Mouse (Mus musculus) neural tube, embryonic 12.5 days (tissue): ENCODE measurements around the gene Rims4. TPM values are rescaled to one million over a fixed set of nuclear protein-coding genes. Genes with fewer than 3 reads are reported as not detected.

ENCODE experiments used
- ATAC-seq: fragments of 200-750 bp; cut with Nextera tagmentation; 2 replicates; pipeline ENCODE4 v1.8.0; 2017; ENCODE audit warnings: low read depth, mild to moderate bottlenecking, moderate TSS enrichment, moderate library complexity; ENCODE audit not compliant: low FRiP score
- H3K27ac ChIP-seq: fragments of 300-500 bp; sonication (generic); 2 replicates; pipeline ENCODE4 v1.5.1; 2016
- H3K27me3 ChIP-seq: fragments of 300-500 bp; sonication (generic); replicated peaks from 2 replicates; pipeline ENCODE4 v1.6.1; 2016; ENCODE audit warnings: mild to moderate bottlenecking
- H3K36me3 ChIP-seq: fragments of 300-500 bp; sonication (generic); 2 replicates; pipeline ENCODE4 v1.6.1; 2016; ENCODE audit warnings: mild to moderate bottlenecking
- H3K4me1 ChIP-seq: fragments of 300-500 bp; sonication (generic); 2 replicates; pipeline ENCODE4 v1.6.1; 2016
- H3K4me2 ChIP-seq: fragments of 300-500 bp; sonication (generic); replicated peaks from 2 replicates; pipeline ENCODE4 v1.6.1; 2016; ENCODE audit warnings: mild to moderate bottlenecking
- H3K4me3 ChIP-seq: fragments of 300-500 bp; sonication (generic); 2 replicates; pipeline ENCODE4 v1.5.1; 2016
- H3K9ac ChIP-seq: fragments of 300-500 bp; sonication (generic); 2 replicates; pipeline ENCODE4 v1.6.1; 2016; ENCODE audit warnings: mild to moderate bottlenecking
- H3K9me3 ChIP-seq: fragments of 300-500 bp; sonication (generic); 2 replicates; pipeline ENCODE4 v1.6.1; 2016; ENCODE audit warnings: mild to moderate bottlenecking
- WGBS: fragments of 180-500 bp; shearing (Covaris S2); methylation state at CpG from one replicate; pipeline ENCODE4 v1.1.7; 2016; 5-methylcytosine and 5-hydroxymethylcytosine counted together
- polyA plus RNA-seq: library from polyadenylated mRNA; unstranded; fragments of >200 nt; fragmentation: Nextera tagmentation; extraction: Ambion mirVana; gene quantifications from 2 replicates; pipeline ENCODE4 v1.2.1, GENCODE M21; 2016

The Rims4 gene
- polyA plus RNA-seq, 1 experiment from 2014 or later = 5.0 TPM

- 87% methylated on average over 4 of the region's 4 CpGs for WGBS
- Histone ChIP-seq H3K4me1 (no peaks in the 10 kb centered on the region), H3K4me2 (no peak overlapping the region), H3K36me3 (no peaks in the 10 kb centered on the region), H3K9ac (no peak overlapping the region), H3K4me3 (no peak overlapping the region), H3K27me3 (no peaks in the 10 kb centered on the region), H3K9me3 (no peaks in the 10 kb centered on the region), H3K27ac (no peak overlapping the region)
- no peak for ATAC-seq
Observed at GRCm38 (mm10) chr2:163904323-163904722, 14.2 kb downstream of the Rims4 start.

DNA sequence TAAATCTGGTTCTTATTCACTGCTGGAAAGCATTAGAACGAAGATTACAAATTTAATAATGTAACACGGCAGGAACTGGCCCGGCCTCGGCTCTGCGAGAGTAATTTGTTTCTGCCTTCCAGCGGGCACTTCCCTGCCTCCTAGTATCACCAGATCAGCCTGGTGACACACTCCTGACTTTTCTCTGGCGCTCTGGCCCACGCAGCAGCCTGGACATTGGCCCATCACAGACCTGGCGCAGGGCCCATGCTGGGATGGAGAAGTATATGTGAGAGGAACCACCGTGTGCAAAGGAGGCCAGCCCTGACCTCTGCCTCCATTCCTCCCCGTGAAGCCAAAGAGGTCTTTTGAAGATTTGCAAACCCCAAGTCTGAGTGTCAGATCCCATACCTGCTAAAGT is 15.0 kb downstream of the Rims4 start:
- Histone ChIP-seq H3K27me3 (no peaks in the 10 kb centered on the region), H3K4me3 (no peak overlapping the region), H3K4me2 (no peak overlapping the region), H3K27ac (no peak overlapping the region), H3K9ac (no peak overlapping the region), H3K9me3 (no peaks in the 10 kb centered on the region), H3K4me1 (no peaks in the 10 kb centered on the region), H3K36me3 (no peaks in the 10 kb centered on the region)
- no peak for ATAC-seq
- WGBS = 73% methylated on average over 11 of the region's 11 CpGs

GRCm38 (mm10) chr2:163902448-163902847 is 16.0 kb downstream of the Rims4 start:
- no peak for ATAC-seq
- Histone ChIP-seq H3K27me3 (no peaks in the 10 kb centered on the region), H3K36me3 (no peaks in the 10 kb centered on the region), H3K4me3 (no peak overlapping the region), H3K27ac (no peak overlapping the region), H3K4me1 (no peaks in the 10 kb centered on the region), H3K4me2 (no peak overlapping the region), H3K9me3 (no peaks in the 10 kb centered on the region), H3K9ac (no peak overlapping the region)
- WGBS = 80% methylated on average over 4 of the region's 4 CpGs

- no peak overlapping the region for H3K4me3 ChIP-seq
- no peak overlapping the region for H3K9ac ChIP-seq
- no peaks in the 10 kb centered on the region for H3K4me1 ChIP-seq
- H3K9me3 ChIP-seq = no peaks in the 10 kb centered on the region
- WGBS = 90% methylated on average over 7 of the region's 7 CpGs
- no peaks in the 10 kb centered on the region for H3K27me3 ChIP-seq
- no peak for ATAC-seq
- no peaks in the 10 kb centered on the region for H3K36me3 ChIP-seq
- no peak overlapping the region for H3K27ac ChIP-seq
- H3K4me2 ChIP-seq = no peak overlapping the region
Observed at GRCm38 (mm10) chr2:163901043-163901442, 17.4 kb downstream of the Rims4 start.

DNA sequence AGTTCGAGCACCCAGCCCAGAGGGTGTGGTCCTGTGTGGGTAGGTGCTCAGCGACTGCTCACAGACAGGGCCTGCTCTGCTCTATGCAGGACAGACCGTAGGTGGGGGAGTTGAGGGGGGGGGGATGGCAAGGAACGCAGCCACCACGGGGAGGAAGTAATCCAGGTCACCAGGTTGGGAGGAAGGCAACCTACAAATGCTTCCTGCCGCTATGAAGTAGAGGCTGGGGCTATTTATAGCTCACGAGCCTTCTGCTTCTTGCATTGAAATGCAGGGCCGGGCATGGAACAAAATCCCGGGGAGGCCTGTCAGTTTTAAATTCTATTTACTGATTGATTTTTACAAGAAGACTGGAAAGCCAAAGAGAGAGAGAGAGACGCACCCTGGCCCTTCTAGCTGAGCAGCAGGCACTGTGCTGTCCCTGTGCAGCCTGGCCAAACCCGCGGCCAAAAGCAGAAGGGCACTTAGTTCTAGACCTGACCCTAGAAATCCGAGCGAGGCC is 18.5 kb downstream of the Rims4 start:
- no peaks in the 10 kb centered on the region for H3K9me3 ChIP-seq
- no peak overlapping the region for H3K4me3 ChIP-seq
- no peak overlapping the region for H3K9ac ChIP-seq
- no peak overlapping the region for H3K4me2 ChIP-seq
- no peaks in the 10 kb centered on the region for H3K27me3 ChIP-seq
- H3K4me1 ChIP-seq = no peaks in the 10 kb centered on the region
- WGBS = 57% methylated on average over 14 of the region's 14 CpGs
- H3K36me3 ChIP-seq = no peaks in the 10 kb centered on the region
- no peak for ATAC-seq
- H3K27ac ChIP-seq = no peak overlapping the region

GRCm38 (mm10) chr2:163897988-163898535 is 20.4 kb downstream of the Rims4 start:
- WGBS = 71% methylated on average over 7 of the region's 7 CpGs
- Histone ChIP-seq H3K9me3 (no peaks in the 10 kb centered on the region), H3K27me3 (no peaks in the 10 kb centered on the region), H3K4me3 (no peak overlapping the region), H3K36me3 (no peaks in the 10 kb centered on the region), H3K9ac (no peak overlapping the region), H3K4me2 (no peak overlapping the region), H3K4me1 (no peaks in the 10 kb centered on the region), H3K27ac (no peak overlapping the region)
- ATAC-seq = no peak

DNA sequence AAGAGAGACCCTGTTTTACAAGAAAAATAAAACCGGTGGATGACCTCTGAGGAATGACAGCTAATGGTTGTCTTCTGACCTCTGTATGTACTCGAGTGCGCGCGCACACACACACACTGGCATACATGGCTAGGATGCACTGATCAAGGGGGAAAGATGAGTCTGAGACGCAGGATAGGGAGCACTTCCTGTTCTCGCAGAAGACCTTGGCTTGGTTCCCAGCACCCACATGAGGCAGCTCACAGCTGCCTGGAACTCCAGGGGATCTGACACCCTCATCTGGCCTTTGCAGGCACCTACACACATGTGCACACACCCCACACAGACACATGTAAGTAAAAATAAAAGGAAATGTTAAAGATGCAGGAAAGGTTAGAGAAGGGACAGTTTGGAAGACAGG is 21.5 kb downstream of the Rims4 start:
- no peak for ATAC-seq
- Histone ChIP-seq H3K9me3 (no peaks in the 10 kb centered on the region), H3K9ac (no peak overlapping the region), H3K36me3 (no peaks in the 10 kb centered on the region), H3K4me2 (no peak overlapping the region), H3K27me3 (no peaks in the 10 kb centered on the region), H3K4me3 (no peak overlapping the region), H3K27ac (no peak overlapping the region), H3K4me1 (no peaks in the 10 kb centered on the region)
- 96% methylated on average over 7 of the region's 7 CpGs for WGBS

- WGBS = 68% methylated on average over 2 of the region's 2 CpGs
Observed at GRCm38 (mm10) chr2:163895156-163895555, 23.3 kb downstream of the Rims4 start.

GRCm38 (mm10) chr2:163893446-163894370 is 24.8 kb downstream of the Rims4 start:
- 66% methylated on average over 7 of the region's 7 CpGs for WGBS
- Histone ChIP-seq H3K9ac (no peak overlapping the region), H3K4me2 (no peak overlapping the region), H3K27ac (no peak overlapping the region), H3K9me3 (no peaks in the 10 kb centered on the region), H3K27me3 (no peaks in the 10 kb centered on the region), H3K4me1 (no peaks in the 10 kb centered on the region; the same call in 1 of the 2 replicates), H3K4me3 (no peak overlapping the region), H3K36me3 (no peaks in the 10 kb centered on the region)
- ATAC-seq = no peak

More at GRCm38 (mm10) chr2:163895156-163895555, 23.3 kb downstream of the Rims4 start:
- no peak for ATAC-seq
- Histone ChIP-seq H3K27me3 (no peaks in the 10 kb centered on the region), H3K9ac (no peak overlapping the region), H3K4me2 (no peak overlapping the region), H3K9me3 (no peaks in the 10 kb centered on the region), H3K36me3 (no peaks in the 10 kb centered on the region), H3K27ac (no peak overlapping the region), H3K4me1 (no peaks in the 10 kb centered on the region; the same call in 1 of the 2 replicates), H3K4me3 (no peak overlapping the region)

DNA sequence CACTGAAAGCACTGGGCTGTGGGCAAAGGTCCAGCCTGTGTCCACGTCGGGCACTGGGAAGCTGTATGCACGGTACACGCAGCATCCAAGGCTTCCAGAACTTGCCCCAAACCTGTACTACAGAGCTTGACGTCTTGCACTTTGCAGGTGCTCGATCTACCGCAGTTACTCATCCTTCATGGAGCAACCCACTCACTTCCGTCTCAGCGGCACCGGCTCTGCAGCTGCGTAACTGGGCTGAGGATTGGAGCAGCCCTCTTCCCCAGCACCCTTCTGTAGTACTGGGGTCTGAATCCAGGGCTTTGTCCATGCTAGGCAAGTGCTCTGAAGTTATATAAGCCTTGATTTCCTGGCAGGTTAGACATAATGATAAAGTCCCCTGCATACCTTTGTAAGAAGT is 27.2 kb downstream of the Rims4 start:
- no peak overlapping the region for H3K27ac ChIP-seq
- no peak overlapping the region for H3K4me2 ChIP-seq
- 89% methylated on average over 11 of the region's 11 CpGs for WGBS
- no peak for ATAC-seq
- no peaks in the 10 kb centered on the region for H3K9me3 ChIP-seq
- H3K27me3 ChIP-seq = no peaks in the 10 kb centered on the region
- no peak overlapping the region for H3K4me3 ChIP-seq
- H3K36me3 ChIP-seq = no peaks in the 10 kb centered on the region
- no peaks in the 10 kb centered on the region; the same call in 1 of the 2 replicates for H3K4me1 ChIP-seq
- H3K9ac ChIP-seq = no peak overlapping the region

DNA sequence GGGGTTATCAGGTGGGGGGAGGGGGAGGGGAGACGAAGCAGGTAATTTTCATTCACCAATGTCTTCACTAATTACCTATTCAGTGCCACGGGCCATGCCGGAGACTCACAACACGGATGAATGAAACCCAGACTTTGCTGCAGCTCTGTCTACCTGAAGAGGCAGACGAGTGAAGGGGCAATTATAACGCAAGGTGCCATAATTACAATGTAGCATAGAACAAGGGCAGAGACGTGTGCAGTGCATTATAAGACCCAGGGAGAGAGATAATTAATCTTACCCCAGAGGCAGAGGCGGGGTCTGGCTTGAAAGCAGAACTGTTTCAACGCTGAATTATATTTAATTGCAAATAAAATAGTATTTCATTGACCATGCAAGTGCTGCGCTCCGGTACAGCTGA is 27.9 kb downstream of the Rims4 start:
- H3K4me1 ChIP-seq = no peaks in the 10 kb centered on the region; the same call in 1 of the 2 replicates
- no peak overlapping the region for H3K4me2 ChIP-seq
- no peaks in the 10 kb centered on the region for H3K9me3 ChIP-seq
- H3K4me3 ChIP-seq = no peak overlapping the region
- no peaks in the 10 kb centered on the region for H3K27me3 ChIP-seq
- no peak for ATAC-seq
- 63% methylated on average over 11 of the region's 11 CpGs for WGBS
- no peak overlapping the region for H3K27ac ChIP-seq
- no peaks in the 10 kb centered on the region for H3K36me3 ChIP-seq
- no peak overlapping the region for H3K9ac ChIP-seq

- Histone ChIP-seq H3K4me2 (no peak overlapping the region), H3K27me3 (no peaks in the 10 kb centered on the region), H3K4me1 (no peaks in the 10 kb centered on the region; the same call in 1 of the 2 replicates), H3K9me3 (no peaks in the 10 kb centered on the region), H3K27ac (no peak overlapping the region), H3K4me3 (no peak overlapping the region), H3K36me3 (no peaks in the 10 kb centered on the region), H3K9ac (no peak overlapping the region)
- 38% methylated on average over 6 of the region's 6 CpGs for WGBS
- no peak for ATAC-seq
Observed at GRCm38 (mm10) chr2:163889411-163889810, 29.1 kb downstream of the Rims4 start.
